Mouse (Mus musculus): ENCODE data around the gene Nup62.

Nup62 gene

GRCm38 (mm10) chr7:44818751-44819235, 2.9 kb downstream of the Nup62 start:
- DNase-seq (ENCODE audit: low read depth, low spot score) = no peak

- no peak for DNase-seq (ENCODE audit: low read depth, low spot score)
Observed at GRCm38 (mm10) chr7:44819391-44819790, 3.5 kb downstream of the Nup62 start.

- no peak for DNase-seq (ENCODE audit: low read depth, low spot score)
Observed at GRCm38 (mm10) chr7:44819863-44820262, 4.0 kb downstream of the Nup62 start.

- DNase-seq (ENCODE audit: low read depth, low spot score) = no peak
Observed at GRCm38 (mm10) chr7:44820525-44820924, 4.6 kb downstream of the Nup62 start.

- DNase-seq (ENCODE audit: low read depth, low spot score) = no peak
Observed at GRCm38 (mm10) chr7:44821666-44822448, 6.0 kb downstream of the Nup62 start.

- no peak for DNase-seq (ENCODE audit: low read depth, low spot score)
Observed at GRCm38 (mm10) chr7:44823409-44823808, 7.5 kb downstream of the Nup62 start.

GRCm38 (mm10) chr7:44824872-44825271, 9.0 kb downstream of the Nup62 start:
- DNase-seq (ENCODE audit: low read depth, low spot score) = no peak

- DNase-seq (ENCODE audit: low read depth, low spot score) = no peak
Observed at GRCm38 (mm10) chr7:44826771-44827170, 10.9 kb downstream of the Nup62 start.

- no peak for DNase-seq (ENCODE audit: low read depth, low spot score)
Observed at GRCm38 (mm10) chr7:44828706-44829105, 12.8 kb downstream of the Nup62 start.

GRCm38 (mm10) chr7:44832763-44833162, 16.9 kb downstream of the Nup62 start:
- DNase-seq (ENCODE audit: low read depth, low spot score) = no peak

GRCm38 (mm10) chr7:44835373-44836015, 19.6 kb downstream of the Nup62 start:
- no peak for DNase-seq (ENCODE audit: low read depth, low spot score)

- DNase-seq (ENCODE audit: low read depth, low spot score) = no peak
Observed at GRCm38 (mm10) chr7:44836016-44836404, 20.1 kb downstream of the Nup62 start.

GRCm38 (mm10) chr7:44836423-44837053, 20.6 kb downstream of the Nup62 start:
- no peak for DNase-seq (ENCODE audit: low read depth, low spot score)

- DNase-seq (ENCODE audit: low read depth, low spot score) = no peak
Observed at GRCm38 (mm10) chr7:44838073-44838472, 22.2 kb downstream of the Nup62 start.

- DNase-seq (ENCODE audit: low read depth, low spot score) = no peak
Observed at GRCm38 (mm10) chr7:44839171-44839490, 23.2 kb downstream of the Nup62 start.

GRCm38 (mm10) chr7:44839491-44840191, 23.8 kb downstream of the Nup62 start:
- DNase-seq (ENCODE audit: low read depth, low spot score) = no peak

GRCm38 (mm10) chr7:44840426-44840825, 24.5 kb downstream of the Nup62 start:
- DNase-seq (ENCODE audit: low read depth, low spot score) = no peak

- DNase-seq (ENCODE audit: low read depth, low spot score) = no peak
Observed at GRCm38 (mm10) chr7:44841825-44842463, 26.1 kb downstream of the Nup62 start.

- DNase-seq (ENCODE audit: low read depth, low spot score) = no peak
Observed at GRCm38 (mm10) chr7:44845006-44845405, 29.1 kb downstream of the Nup62 start.

GRCm38 (mm10) chr7:44846804-44847203, 30.9 kb downstream of the Nup62 start:
- no peak for DNase-seq (ENCODE audit: low read depth, low spot score)

- DNase-seq (ENCODE audit: low read depth, low spot score) = no peak
Observed at GRCm38 (mm10) chr7:44847772-44848171, 31.9 kb downstream of the Nup62 start.

All from WW6 (cell line).